Mouse (Mus musculus) cerebellum, adult 9-10 months (tissue): ENCODE data around the gene Cacna1a.

Experiments
- DNase-seq: peaks from one replicate; pipeline ENCODE4 v3.0.0; 2022

Cacna1a gene

DNA sequence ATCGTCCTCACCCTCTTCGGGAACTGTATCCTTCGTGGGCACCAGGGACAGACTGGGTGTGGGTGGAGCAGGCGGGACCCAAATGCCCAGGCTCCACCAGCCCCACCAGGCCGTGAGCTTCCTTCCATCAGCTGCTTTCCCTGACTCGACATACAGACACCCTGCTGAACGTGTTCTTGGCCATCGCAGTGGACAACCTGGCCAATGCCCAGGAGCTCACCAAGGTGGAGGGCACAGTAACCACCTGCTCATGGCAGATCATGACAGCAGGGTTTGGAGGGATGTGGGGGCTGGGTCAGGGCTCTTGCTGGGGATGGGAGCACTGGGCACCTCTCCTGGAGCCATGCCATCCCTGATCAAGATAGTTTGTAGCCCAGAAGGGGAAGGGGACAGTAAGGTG lies 164.9 kb downstream of the Cacna1a start:
- DNase-seq, result peak; percentile 98

- no peak for DNase-seq
These were observed 165.4 kb downstream of the Cacna1a start for GRCm38 (mm10) chr8:84553617-84554016.

- DNase-seq, result peak; percentile 99
These were observed 166.2 kb downstream of the Cacna1a start for GRCm38 (mm10) chr8:84554301-84555027.

GRCm38 (mm10) chr8:84555269-84555668 lies 167.0 kb downstream of the Cacna1a start:
- DNase-seq, result no peak

- DNase-seq, result no peak
These were observed 169.7 kb downstream of the Cacna1a start for GRCm38 (mm10) chr8:84557936-84558335.

DNA sequence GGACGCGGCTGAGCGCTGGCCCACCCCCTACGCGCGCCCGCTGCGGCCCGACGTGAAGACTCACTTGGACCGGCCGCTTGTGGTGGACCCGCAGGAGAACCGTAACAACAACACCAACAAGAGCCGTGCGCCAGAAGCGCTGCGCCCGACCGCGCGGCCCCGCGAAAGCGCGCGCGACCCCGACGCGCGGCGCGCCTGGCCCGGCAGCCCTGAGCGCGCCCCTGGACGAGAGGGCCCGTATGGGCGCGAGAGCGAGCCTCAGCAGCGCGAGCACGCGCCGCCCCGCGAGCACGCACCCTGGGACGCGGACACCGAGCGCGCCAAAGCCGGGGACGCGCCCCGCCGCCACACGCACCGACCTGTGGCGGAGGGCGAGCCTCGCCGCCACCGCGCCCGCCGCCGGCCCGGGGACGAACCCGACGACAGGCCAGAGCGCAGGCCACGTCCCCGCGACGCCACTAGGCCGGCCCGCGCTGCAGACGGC lies 170.9 kb downstream of the Cacna1a start:
- DNase-seq, result no peak

DNA sequence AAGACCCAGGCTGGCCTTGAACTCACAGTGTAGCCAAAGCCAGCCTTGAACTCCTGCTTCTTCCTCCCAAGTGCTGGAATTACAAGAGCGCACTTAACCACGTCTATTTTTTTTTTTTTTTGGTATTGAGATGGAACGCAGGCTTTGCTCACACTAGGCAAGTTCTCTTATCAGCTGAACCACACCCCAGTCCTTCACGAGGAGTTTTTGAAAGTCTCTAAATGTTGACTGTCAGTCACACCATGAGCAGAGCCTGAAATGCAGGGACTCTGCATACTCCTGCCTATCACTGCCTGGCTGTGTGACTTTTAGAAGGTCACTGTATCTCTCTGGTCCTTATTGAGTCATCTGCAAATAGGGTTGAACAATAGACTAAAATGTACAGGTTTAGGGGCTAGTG lies 173.5 kb downstream of the Cacna1a start:
- no peak for DNase-seq

GRCm38 (mm10) chr8:84564042-84564441 lies 175.8 kb downstream of the Cacna1a start:
- no peak for DNase-seq

DNA sequence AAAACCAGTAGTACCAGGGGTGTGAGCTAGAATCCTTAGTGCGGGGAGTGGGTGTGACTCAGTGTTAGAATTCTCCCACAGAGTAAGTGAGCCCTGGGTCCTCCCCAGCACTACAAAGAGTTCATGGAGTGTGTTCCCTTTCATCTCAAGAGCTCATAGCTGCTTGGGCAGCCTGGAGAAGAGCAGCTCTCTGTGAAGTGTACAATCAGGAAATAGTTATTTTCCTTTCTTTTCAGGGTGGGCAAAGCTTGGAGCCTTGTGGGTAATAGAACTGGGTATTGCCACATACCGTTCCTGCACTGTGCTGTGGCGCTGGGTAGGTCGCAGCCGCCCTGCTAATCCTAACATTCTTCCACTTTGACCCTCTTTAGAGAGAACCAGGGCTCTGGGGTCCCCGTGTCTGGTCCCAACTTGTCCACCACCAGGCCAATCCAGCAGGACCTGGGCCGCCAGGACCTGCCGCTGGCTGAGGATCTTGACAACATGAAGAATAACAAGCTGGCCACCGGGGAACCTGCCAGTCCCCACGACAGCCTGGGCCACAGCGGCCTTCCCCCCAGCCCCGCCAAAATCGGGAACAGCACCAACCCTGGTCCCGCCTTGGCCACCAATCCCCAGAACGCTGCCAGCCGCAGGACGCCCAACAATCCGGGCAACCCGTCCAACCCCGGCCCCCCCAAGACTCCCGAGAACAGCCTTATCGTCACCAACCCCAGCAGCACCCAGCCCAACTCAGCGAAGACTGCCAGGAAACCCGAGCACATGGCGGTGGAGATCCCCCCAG lies 177.5 kb downstream of the Cacna1a start:
- DNase-seq, result peak; percentile 74

DNA sequence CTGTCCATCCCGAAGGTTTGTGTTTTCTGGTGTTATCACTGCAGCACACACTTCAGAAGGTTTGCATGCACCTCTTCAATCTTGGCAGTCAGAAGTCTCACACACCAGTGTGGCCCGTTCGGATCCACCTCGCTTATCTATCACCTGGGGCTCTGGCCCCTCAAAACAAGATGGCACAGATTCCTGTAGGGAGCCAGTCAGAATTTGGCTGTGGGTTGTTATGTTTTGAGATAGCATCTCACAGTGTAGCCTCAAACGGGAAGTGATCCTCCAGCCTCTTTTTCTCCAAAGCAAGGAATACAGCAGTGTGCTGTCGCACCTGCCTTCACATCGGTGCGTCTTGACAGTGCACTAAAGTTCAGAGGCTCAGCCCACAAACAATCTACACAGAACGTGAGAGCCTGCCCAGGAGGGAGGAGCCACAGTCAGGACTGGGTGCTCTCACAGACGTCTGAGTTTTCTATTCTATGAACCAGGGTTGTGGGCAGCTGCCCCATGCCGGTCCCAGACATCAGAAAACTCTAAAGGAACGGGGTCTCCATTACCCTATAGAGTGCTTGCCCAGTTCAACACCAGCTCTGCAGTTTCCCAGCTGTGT lies 178.7 kb downstream of the Cacna1a start:
- DNase-seq, result no peak

- DNase-seq, result no peak
These were observed 179.3 kb downstream of the Cacna1a start for GRCm38 (mm10) chr8:84567541-84567940.

DNA sequence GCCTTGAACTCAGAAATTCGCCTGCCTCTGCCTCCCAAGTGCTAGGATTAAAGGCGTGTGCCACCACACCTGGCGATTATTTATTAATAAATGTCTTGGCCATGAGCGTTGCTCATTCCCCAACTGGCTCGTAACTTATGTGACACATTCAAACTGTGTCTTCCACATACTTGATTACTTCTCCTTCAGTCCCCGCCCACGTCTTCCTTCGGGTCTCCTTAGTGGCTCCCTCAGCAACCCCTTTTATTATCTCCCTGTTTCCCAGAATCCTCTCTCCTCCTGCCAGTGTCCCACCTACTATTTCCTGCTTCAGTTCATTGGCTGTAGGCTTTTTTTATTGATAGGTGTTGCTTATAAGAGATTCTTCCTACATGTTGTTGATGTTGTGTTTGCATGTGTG lies 180.5 kb downstream of the Cacna1a start:
- DNase-seq, result no peak

DNA sequence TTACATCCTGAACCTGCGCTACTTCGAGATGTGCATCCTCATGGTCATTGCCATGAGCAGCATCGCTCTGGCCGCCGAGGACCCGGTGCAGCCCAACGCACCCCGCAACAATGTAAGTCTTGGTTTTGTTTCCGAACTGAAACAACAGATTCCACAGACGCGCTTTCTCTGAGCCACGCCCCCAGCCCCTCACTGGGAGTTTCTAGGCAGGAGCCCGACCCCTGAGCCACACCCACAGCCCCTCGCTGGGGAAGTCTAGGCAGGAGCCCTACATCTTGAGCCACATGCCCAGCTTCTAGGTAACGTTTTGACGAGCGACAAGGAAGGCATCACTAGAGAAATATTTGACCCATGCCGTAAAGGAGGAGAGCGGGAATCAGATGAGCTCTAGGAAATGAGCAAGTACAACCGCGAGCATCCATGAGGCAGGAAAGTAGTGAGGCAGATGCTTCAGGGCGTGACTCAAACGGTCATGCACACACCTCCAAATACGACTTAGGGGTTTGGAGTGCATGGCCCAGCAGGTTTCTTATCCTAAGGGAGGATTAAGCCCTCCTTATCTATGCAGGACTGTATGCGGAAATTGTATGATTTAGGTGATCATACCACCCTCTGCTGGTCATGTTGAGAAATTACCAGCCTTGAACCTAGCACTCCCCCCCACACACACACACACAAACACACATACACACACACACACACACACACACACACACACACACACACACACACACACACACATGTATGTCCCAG lies 181.9 kb downstream of the Cacna1a start:
- DNase-seq, result peak; percentile 77

- DNase-seq, result no peak
These were observed 189.2 kb downstream of the Cacna1a start for GRCm38 (mm10) chr8:84577432-84577831.

DNA sequence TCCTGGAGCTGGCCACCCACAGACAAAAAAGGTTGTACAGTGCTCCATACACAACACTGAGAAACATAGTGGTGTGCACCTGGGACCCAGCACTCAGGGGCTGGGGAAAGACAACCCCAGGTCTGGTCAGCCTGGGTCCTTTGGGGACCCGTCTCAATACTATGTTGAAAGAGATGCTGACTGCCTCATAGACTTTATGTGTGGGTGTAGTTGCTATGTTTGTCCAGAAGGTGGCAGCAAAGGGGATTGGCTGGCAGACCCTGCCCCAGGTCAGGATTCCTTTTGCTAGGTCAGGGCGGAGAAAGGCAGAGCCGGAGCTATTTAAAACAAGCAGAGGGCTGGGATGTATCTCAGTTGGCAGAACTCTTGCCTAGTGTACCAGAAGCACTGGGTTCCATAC lies 191.4 kb downstream of the Cacna1a start:
- DNase-seq, result no peak

- DNase-seq, result no peak
These were observed 197.1 kb downstream of the Cacna1a start for GRCm38 (mm10) chr8:84585311-84585710.

DNA sequence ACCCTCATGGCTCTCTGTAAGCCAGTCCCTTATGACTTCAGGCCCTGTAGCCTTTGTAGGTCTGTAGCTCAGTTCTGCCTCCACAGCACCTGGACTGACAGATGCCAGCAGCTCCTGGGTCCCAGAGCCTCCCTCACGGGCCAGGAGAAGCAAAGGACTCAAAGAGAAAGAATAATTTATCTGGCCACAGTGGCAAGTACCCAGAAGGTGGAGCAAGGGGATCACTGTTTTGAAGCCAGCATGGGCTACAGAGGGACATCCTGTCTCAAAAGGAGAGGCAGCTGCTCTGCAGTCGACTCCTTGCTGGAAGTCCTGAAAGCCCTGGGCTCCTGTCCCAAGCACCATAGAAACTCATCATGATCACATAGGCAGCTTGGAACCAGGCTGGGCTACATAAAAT lies 198.0 kb downstream of the Cacna1a start:
- peak; percentile 72 for DNase-seq

DNA sequence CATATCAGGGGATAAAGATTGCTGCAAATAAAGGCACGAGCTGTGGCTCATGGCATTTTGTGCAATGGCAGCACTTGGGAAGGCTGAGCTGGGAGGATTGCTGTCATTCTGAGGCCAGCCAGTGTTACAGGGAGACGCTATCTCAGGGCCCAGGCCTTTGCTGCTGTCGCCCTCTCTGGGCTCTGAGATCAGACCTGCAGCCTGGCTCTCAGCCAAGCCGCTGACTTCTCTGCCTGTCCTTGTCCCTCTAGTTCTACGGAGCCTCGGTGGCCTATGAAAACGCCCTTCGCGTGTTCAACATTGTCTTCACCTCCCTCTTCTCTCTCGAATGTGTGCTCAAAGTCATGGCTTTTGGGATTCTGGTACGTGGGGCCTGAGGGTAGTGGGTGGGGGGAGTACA lies 200.3 kb downstream of the Cacna1a start:
- DNase-seq, result no peak

DNA sequence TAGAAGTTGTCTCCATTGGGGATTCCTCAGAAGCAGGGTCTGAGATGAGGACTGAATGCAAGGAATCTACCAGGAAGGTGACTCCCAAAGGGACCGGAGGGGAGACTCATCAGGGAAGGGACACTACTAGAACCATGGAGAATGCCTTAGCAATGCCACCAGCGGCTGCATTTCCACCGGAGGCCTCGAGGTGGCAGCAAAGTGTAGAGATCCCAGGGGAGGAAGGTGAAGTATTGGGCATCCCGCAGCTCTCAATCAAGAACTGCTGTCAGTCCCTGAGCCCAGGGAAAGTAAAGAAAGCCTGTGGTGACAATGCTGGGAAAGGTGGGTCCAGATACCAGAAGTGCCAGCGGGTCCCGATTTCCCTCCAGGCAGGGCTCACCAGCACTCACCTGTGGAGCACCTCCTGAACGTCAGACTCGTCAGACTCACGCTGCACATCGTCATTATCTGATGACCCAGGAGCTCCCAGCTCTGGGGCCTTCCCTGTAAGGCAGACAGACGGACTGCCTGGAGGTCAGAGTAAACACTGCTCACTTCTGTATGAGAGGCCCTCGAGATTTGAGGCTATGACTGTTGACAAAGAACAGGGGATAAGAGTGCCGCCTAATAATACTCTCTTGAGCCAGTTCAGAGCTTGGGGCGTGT lies 203.9 kb downstream of the Cacna1a start:
- peak; percentile 87 for DNase-seq

GRCm38 (mm10) chr8:84593143-84593542 lies 204.9 kb downstream of the Cacna1a start:
- no peak for DNase-seq

- peak; percentile 86 for DNase-seq
These were observed 206.0 kb downstream of the Cacna1a start for GRCm38 (mm10) chr8:84594099-84594780.

DNA sequence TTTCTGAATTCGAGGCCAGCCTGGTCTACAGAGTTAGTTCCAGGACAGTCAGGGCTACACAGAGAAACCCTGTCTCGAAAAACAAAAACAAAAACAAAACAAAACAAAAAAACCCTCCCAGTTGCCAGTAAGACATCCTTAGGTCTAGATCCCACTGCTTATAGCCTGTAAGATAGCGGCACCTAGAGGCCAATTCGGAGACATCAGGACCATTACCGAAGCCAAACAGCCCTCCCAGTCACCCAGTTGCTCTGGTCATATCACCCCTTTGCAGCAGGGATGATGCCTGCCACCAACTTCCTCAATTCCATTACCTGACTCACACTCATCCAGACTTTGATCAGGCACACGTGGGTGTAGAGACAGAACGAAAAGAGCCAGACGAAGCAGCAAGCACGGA lies 207.4 kb downstream of the Cacna1a start:
- DNase-seq, result peak; percentile 71
